Comparison of ENCODE assay signal across 10 mouse cellular contexts in the genomic region with DNA sequence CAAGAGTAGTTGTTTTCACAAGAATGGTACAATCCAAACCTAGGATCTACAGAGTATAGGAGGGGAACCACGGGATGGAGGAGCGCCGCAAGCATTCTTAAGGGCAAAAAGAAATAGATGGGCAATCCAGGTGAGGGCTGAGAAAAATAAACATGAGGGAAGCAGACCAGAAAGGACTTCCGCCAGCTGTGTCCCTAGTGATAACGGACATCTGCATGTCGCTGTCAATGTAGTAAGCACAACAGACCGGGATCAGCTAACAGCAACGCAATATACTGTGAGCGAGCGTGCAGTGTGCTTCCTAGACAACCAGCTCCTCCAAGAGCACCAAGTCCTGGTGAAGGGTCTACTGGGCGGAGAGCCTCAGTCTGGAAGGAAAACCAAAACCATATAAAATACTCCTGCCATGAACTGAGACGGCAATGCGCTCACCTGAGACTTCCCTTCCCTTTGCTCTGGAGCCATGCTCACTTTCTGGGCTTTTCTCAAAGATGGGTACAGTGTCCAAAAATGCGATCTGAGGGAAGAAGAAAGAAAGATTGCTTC. TPM values are rescaled to one million over a fixed set of nuclear protein-coding genes. Genes with fewer than 3 reads are reported as not detected.
DNase-seq lines count a peak whose midpoint lies in the region; ATAC-seq and TF ChIP-seq lines count a peak whose summit lies in the region.
"Had no signal": no experiment of that assay in that cellular context is flagged by ENCODE, and none has a peak within 500 bp of the region (broad histone marks: within the 10 kb centered on the region; RNA-seq: fewer than 3 reads in every experiment).

No protein-coding gene starts in this region.

- intact Hi-C loops in heart, postnatal 36 days (cut with DNase I), result loop anchor here (2.0 to 5.0 kb wide), 3 partner anchors 103 to 332 kb away; a partner anchor contains a TSS

- no peak for TF ChIP-seq EP300 in heart, postnatal 0 days (IDR thresholded peaks at IDR 0.05; ENCODE audit: low read depth)

- H3K9ac ChIP-seq in heart, postnatal 0 days (replicated peaks; ENCODE audit: low read depth, low read length), result peak overlapping the region; percentile 65; the same call in 1 of the 2 replicates

- H3K36me3 ChIP-seq in heart, embryonic 10.5 days, result no peaks in the 10 kb centered on the region
- no peaks in the 10 kb centered on the region for H3K36me3 ChIP-seq in heart, postnatal 0 days (replicated peaks; ENCODE audit: control insufficient read depth, insufficient read depth, low read length)

- WGBS in heart, embryonic 10.5 days, result 22% methylated on average over 14 of the region's 14 CpGs
- 14% methylated on average over 14 of the region's 14 CpGs for WGBS in heart, postnatal 0 days

- peaks cover 3% of the 10 kb centered on the region; the same call in 1 of the 2 replicates for H3K4me1 ChIP-seq in heart, embryonic 10.5 days
- 0 out of 2 replicates have a peak, but pooled peaks cover 9% of the 10 kb centered on the region for H3K4me1 ChIP-seq in heart, postnatal 0 days (ENCODE audit: control insufficient read depth, insufficient read depth)

- no peak for TF ChIP-seq CTCF in heart, postnatal 0 days (IDR thresholded peaks at IDR 0.05; ENCODE audit: low read depth)

- H3K27me3 ChIP-seq in heart, embryonic 10.5 days (ENCODE audit: insufficient read depth, poor library complexity, severe bottlenecking), result peaks cover 13% of the 10 kb centered on the region; the same call in 1 of the 2 replicates
- H3K27me3 ChIP-seq in heart, postnatal 0 days (ENCODE audit: control insufficient read depth, insufficient read depth, low read length), result no peaks in the 10 kb centered on the region

- H3K4me2 ChIP-seq in heart, postnatal 0 days (ENCODE audit: low read depth, low read length), result peak overlapping the region; percentile 94

- DNase-seq in heart, embryonic 10.5 days (ENCODE audit: low spot score), result no peak
- no peak for DNase-seq in heart, postnatal 36 days
- peak; percentile 47 for DNase-seq in brain, adult 2 months (ENCODE audit: low read depth, low spot score)
- no peak for DNase-seq in heart, postnatal 0 days (ENCODE audit: low spot score)
- no peak for DNase-seq in natural killer cell, adult 2 months (ENCODE audit: low spot score in 2 of 2)
- DNase-seq in thymus, postnatal 4 days, result no peak
- no peak for DNase-seq in kidney, postnatal 25 days

- ATAC-seq in heart, postnatal 0 days (ENCODE audit: insufficient read depth, low read depth), result no peak
- peak; percentile 39; the same call in 1 of the 2 replicates for ATAC-seq in megakaryocyte-erythroid progenitor cell, adult 5-6 weeks (replicated peaks; ENCODE audit: low FRiP score, low TSS enrichment, poor library complexity, severe bottlenecking)

- no peaks in the 10 kb centered on the region for H3K9me3 ChIP-seq in heart, embryonic 10.5 days
- H3K9me3 ChIP-seq in heart, postnatal 0 days (replicated peaks; ENCODE audit: control insufficient read depth, low read length), result no peaks in the 10 kb centered on the region

- H3K4me3 ChIP-seq in heart, embryonic 10.5 days, result peak overlapping the region; percentile 74
- H3K4me3 ChIP-seq in heart, postnatal 0 days (ENCODE audit: low read depth, low read length), result peak overlapping the region; percentile 58

- peak overlapping the region; percentile 80; the same call in 1 of the 2 replicates for H3K27ac ChIP-seq in heart, embryonic 10.5 days
- H3K27ac ChIP-seq in heart, postnatal 0 days (ENCODE audit: low read depth), result no peak overlapping the region

RNA-seq across cellular contexts. Expression of a gene that starts 0.9 kb away (rescaled TPM):
- polyA plus RNA-seq in heart, embryonic 10.5 days (2016; fragmentation: Nextera tagmentation; extraction: Ambion mirVana), result 0.52 and 0.80 TPM in 2 replicates
- 1 to 10 TPM; 1.4 TPM for total RNA-seq in heart, postnatal 36 days (2021)
- total RNA-seq in heart, postnatal 0 days (2014; rRNA removed; ENCODE audit: low replicate concordance), result 0.73 TPM in 1 of 2 replicates, not detected in the other
- polyA plus RNA-seq in heart, postnatal 0 days (2015; fragmentation: Nextera tagmentation; extraction: Ambion mirVana), result 0.85 TPM in 2 replicates
- total RNA-seq in megakaryocyte-erythroid progenitor cell, adult 5-6 weeks (2014; fragmentation: Nextera tagmentation), result not detected in 2 replicates
- total RNA-seq in megakaryocyte-erythroid progenitor cell, adult 5-6 weeks (2017), result not detected in 2 replicates
- total RNA-seq: CH12.LX had no signal

RNA-seq across cellular contexts. Expression of a gene that starts 13.0 kb away (rescaled TPM):
- not detected in 2 replicates for polyA plus RNA-seq in heart, embryonic 10.5 days (2016; fragmentation: Nextera tagmentation; extraction: Ambion mirVana)
- total RNA-seq in heart, postnatal 36 days (2021), result not detected
- not detected in 2 replicates for total RNA-seq in heart, postnatal 0 days (2014; rRNA removed; ENCODE audit: low replicate concordance)
- polyA plus RNA-seq in heart, postnatal 0 days (2015; fragmentation: Nextera tagmentation; extraction: Ambion mirVana), result not detected in 2 replicates
- not detected in 2 replicates for total RNA-seq in megakaryocyte-erythroid progenitor cell, adult 5-6 weeks (2014; fragmentation: Nextera tagmentation)
- not detected in 2 replicates for total RNA-seq in megakaryocyte-erythroid progenitor cell, adult 5-6 weeks (2017)
- total RNA-seq: CH12.LX; heart, adult 18-20 months had no signal

RNA-seq across cellular contexts. Expression of a gene that starts 14.6 kb away (rescaled TPM):
- 8.6 and 11.1 TPM in 2 replicates for polyA plus RNA-seq in heart, embryonic 10.5 days (2016; fragmentation: Nextera tagmentation; extraction: Ambion mirVana)
- total RNA-seq in heart, postnatal 36 days (2021), result 1 to 10 TPM; 3.1 TPM
- 2.4 and 19.3 TPM in 2 replicates for total RNA-seq in heart, postnatal 0 days (2014; rRNA removed; ENCODE audit: low replicate concordance)
- polyA plus RNA-seq in heart, postnatal 0 days (2015; fragmentation: Nextera tagmentation; extraction: Ambion mirVana), result 5.3 and 5.5 TPM in 2 replicates
- 4.1 and 9.2 TPM in 2 replicates for total RNA-seq in megakaryocyte-erythroid progenitor cell, adult 5-6 weeks (2014; fragmentation: Nextera tagmentation)
- 4.9 and 6.0 TPM in 2 replicates for total RNA-seq in megakaryocyte-erythroid progenitor cell, adult 5-6 weeks (2017)
- total RNA-seq: CH12.LX had no signal

RNA-seq across cellular contexts. Expression of a gene that starts 23.0 kb away (rescaled TPM):
- not detected in 2 replicates for polyA plus RNA-seq in heart, embryonic 10.5 days (2016; fragmentation: Nextera tagmentation; extraction: Ambion mirVana)
- total RNA-seq in heart, postnatal 36 days (2021), result not detected
- total RNA-seq in heart, postnatal 0 days (2014; rRNA removed; ENCODE audit: low replicate concordance), result not detected in 2 replicates
- polyA plus RNA-seq in heart, postnatal 0 days (2015; fragmentation: Nextera tagmentation; extraction: Ambion mirVana), result not detected in 2 replicates
- total RNA-seq in megakaryocyte-erythroid progenitor cell, adult 5-6 weeks (2014; fragmentation: Nextera tagmentation), result not detected in 2 replicates
- not detected in 2 replicates for total RNA-seq in megakaryocyte-erythroid progenitor cell, adult 5-6 weeks (2017)
- total RNA-seq: CH12.LX; heart, adult 18-20 months had no signal

RNA-seq across cellular contexts. Expression of a gene that starts 35.8 kb away (rescaled TPM):
- polyA plus RNA-seq in heart, embryonic 10.5 days (2016; fragmentation: Nextera tagmentation; extraction: Ambion mirVana), result not detected in 2 replicates
- not detected for total RNA-seq in heart, postnatal 36 days (2021)
- not detected in 2 replicates for total RNA-seq in heart, postnatal 0 days (2014; rRNA removed; ENCODE audit: low replicate concordance)
- not detected in 2 replicates for polyA plus RNA-seq in heart, postnatal 0 days (2015; fragmentation: Nextera tagmentation; extraction: Ambion mirVana)
- not detected in 2 replicates for total RNA-seq in megakaryocyte-erythroid progenitor cell, adult 5-6 weeks (2014; fragmentation: Nextera tagmentation)
- not detected in 2 replicates for total RNA-seq in megakaryocyte-erythroid progenitor cell, adult 5-6 weeks (2017)
- total RNA-seq: CH12.LX; heart, adult 18-20 months had no signal
